Mouse (Mus musculus) heart, embryonic 13.5 days (tissue): ENCODE measurements around the gene Aars2. TPM values are rescaled to one million over a fixed set of nuclear protein-coding genes. Genes with fewer than 3 reads are reported as not detected.

Source experiments
- ATAC-seq: fragments of 200-750 bp; cut with Nextera tagmentation; 2 replicates; pipeline ENCODE4 v1.8.0; 2017; ENCODE audit warnings: moderate TSS enrichment; ENCODE audit not compliant: insufficient number of reproducible peaks, low FRiP score, low TSS enrichment; ENCODE audit errors: extremely low read depth
- H3K27ac ChIP-seq: fragments of 300-500 bp; sonication (generic); replicated peaks from 2 replicates; pipeline ENCODE4 v1.5.1; 2015; ENCODE audit warnings: moderate library complexity, mild to moderate bottlenecking, inconsistent platforms
- H3K27me3 ChIP-seq: fragments of 300-500 bp; sonication (generic); replicated peaks from 2 replicates; pipeline ENCODE4 v1.6.1; 2015; ENCODE audit warnings: mild to moderate bottlenecking, inconsistent platforms
- H3K36me3 ChIP-seq: fragments of 300-500 bp; sonication (generic); 2 replicates; pipeline ENCODE4 v1.6.1; 2015; ENCODE audit warnings: mild to moderate bottlenecking, inconsistent platforms
- H3K4me1 ChIP-seq: fragments of 300-500 bp; sonication (generic); 2 replicates; pipeline ENCODE4 v1.6.1; 2015; ENCODE audit warnings: inconsistent platforms
- H3K4me2 ChIP-seq: fragments of 300-500 bp; sonication (generic); 2 replicates; pipeline ENCODE4 v1.6.1; 2015; ENCODE audit warnings: inconsistent platforms, mild to moderate bottlenecking, moderate library complexity
- H3K4me3 ChIP-seq: fragments of 300-500 bp; sonication (generic); 2 replicates; pipeline ENCODE4 v1.5.1; 2015; ENCODE audit warnings: moderate library complexity, mild to moderate bottlenecking, inconsistent platforms
- H3K9ac ChIP-seq: fragments of 300-500 bp; sonication (generic); 2 replicates; pipeline ENCODE4 v1.6.1; 2015; ENCODE audit warnings: inconsistent platforms, mild to moderate bottlenecking, moderate library complexity
- H3K9me3 ChIP-seq: fragments of 300-500 bp; sonication (generic); 2 replicates; pipeline ENCODE4 v1.6.1; 2016; ENCODE audit warnings: inconsistent platforms
- WGBS: fragments of 180-500 bp; shearing (Covaris S2); methylation state at CpG from one replicate; pipeline ENCODE4 v1.1.7; 2015; ENCODE audit warnings: mixed read lengths; 5-methylcytosine and 5-hydroxymethylcytosine counted together
- polyA plus RNA-seq: library from polyadenylated mRNA; unstranded; fragments of >200 nt; fragmentation: Nextera tagmentation; extraction: Ambion mirVana; gene quantifications from 2 replicates; pipeline ENCODE4 v1.2.1, GENCODE M21; 2015

The Aars2 gene
- 19.8 and 22.3 TPM in 2 replicates for polyA plus RNA-seq

DNA sequence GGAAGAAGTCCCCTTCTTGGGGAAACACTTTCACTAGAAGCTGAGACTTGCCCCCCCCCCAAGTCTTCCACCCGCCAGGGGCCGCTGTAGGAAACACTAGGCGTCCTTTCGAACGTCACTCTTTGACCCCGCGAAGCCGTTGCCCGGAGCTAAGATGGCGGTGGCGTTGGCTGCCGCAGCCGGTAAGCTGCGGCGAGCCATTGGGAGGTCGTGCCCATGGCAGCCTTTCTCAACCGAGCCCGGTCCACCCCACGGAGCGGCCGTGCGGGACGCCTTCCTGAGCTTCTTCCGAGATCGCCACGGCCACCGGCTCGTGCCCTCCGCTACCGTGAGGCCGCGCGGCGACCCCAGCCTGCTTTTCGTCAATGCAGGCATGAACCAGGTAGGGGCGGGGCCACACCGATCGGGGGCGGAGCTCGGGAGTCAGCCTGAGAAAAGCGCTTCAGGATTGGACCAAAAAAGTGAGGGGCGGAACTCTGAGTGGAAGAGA, at the start of gene Aars2:
Aars2 (plus strand) TSS at position 142 of the 490 bp plus-strand sequence.
- peak; percentile 88 for ATAC-seq
- H3K9ac ChIP-seq: peak within 1 kb of the TSS; percentile 91
- peak within 1 kb of the TSS; percentile 86 for H3K27ac ChIP-seq

DNA sequence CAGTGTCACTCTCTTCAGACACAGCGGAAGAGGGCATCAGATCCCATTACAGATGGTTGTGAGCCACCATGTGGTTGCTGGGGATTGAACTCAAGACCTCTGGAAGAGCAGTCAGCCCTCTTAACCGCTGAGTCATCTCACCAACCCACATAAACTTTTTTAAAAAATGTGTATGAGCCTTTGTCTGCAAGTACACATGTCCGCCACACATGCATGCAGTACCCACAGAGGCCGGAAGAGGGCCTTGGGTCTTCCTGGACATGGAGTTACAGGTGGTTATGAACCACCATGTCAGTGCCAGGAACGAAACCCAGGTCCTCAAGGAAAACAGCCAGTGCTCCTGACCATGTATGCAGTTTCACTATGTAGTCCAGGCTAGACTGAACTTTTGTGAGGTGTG, 49.2 kb upstream of the Aars2 start:
- H3K4me2 ChIP-seq: no peak overlapping the region
- no peaks in the 10 kb centered on the region for H3K9me3 ChIP-seq
- H3K27me3 ChIP-seq: no peaks in the 10 kb centered on the region
- no peaks in the 10 kb centered on the region for H3K36me3 ChIP-seq
- H3K27ac ChIP-seq: no peak overlapping the region
- 86% methylated on average over 5 of the region's 5 CpGs for WGBS
- no peak overlapping the region for H3K4me3 ChIP-seq
- no peak for ATAC-seq
- H3K9ac ChIP-seq: no peak overlapping the region
- H3K4me1 ChIP-seq: no peaks in the 10 kb centered on the region

More for the DNA sequence above, at the start of gene Aars2:
- peaks cover 18% of the 10 kb centered on the region for H3K4me1 ChIP-seq
- no peaks in the 10 kb centered on the region for H3K27me3 ChIP-seq
- H3K4me3 ChIP-seq: peak within 1 kb of the TSS; percentile 89
- no peaks in the 10 kb centered on the region for H3K9me3 ChIP-seq
- H3K36me3 ChIP-seq: peaks cover 36% of the 10 kb centered on the region
- H3K4me2 ChIP-seq: peak within 1 kb of the TSS; percentile 62
- WGBS: 1% methylated on average over 42 of the region's 42 CpGs

DNA sequence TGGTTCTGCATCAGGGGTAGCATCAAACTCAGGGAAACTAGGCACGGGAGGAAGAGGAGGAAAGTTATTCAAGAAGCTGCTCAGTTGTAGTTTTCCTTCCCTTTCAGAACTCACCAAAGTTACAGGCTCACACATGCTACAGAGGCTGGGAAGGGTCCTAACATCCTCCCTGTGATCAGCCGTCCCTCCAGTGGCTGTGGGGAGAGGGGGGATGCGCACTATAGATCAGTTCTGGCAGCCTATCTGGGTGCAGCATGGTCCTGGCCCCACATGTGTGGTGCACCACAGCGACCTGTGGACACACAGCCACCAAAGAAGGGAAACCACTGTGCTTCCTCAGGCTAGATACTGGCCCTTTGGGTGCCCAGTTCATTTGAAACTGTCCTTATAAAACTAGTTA, 48.1 kb upstream of the Aars2 start:
- Histone ChIP-seq H3K9ac (no peak overlapping the region), H3K36me3 (no peaks in the 10 kb centered on the region), H3K4me1 (no peaks in the 10 kb centered on the region), H3K9me3 (no peaks in the 10 kb centered on the region), H3K27ac (no peak overlapping the region), H3K27me3 (no peaks in the 10 kb centered on the region), H3K4me3 (no peak overlapping the region), H3K4me2 (no peak overlapping the region)
- ATAC-seq: no peak
- 66% methylated on average over 4 of the region's 4 CpGs for WGBS

DNA sequence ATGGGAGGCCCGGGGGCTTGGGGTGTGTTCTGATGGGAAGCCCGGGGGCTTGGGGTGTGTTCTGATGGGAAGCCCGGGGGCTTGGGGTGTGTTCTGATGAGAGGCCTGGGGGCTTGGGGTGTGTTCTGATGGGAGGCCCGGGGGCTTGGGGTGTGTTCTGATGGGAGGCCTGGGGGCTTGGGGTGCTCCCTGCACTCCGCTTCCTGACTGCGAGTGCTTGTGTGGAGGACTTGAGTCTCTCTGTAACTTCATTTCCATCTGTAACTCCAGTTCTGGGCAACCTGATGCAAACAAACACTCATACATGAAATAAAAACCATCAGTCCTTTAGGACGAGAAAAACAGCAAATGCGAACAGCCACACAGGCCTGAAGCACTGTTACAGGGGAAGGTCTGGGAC, 47.6 kb upstream of the Aars2 start:
- ATAC-seq: no peak
- H3K36me3 ChIP-seq: no peaks in the 10 kb centered on the region
- H3K4me1 ChIP-seq: no peaks in the 10 kb centered on the region
- no peak overlapping the region for H3K4me3 ChIP-seq
- H3K4me2 ChIP-seq: no peak overlapping the region
- no peak overlapping the region for H3K27ac ChIP-seq
- H3K9ac ChIP-seq: no peak overlapping the region
- no peaks in the 10 kb centered on the region for H3K9me3 ChIP-seq
- H3K27me3 ChIP-seq: no peaks in the 10 kb centered on the region
- 70% methylated on average over 7 of the region's 8 CpGs for WGBS

DNA sequence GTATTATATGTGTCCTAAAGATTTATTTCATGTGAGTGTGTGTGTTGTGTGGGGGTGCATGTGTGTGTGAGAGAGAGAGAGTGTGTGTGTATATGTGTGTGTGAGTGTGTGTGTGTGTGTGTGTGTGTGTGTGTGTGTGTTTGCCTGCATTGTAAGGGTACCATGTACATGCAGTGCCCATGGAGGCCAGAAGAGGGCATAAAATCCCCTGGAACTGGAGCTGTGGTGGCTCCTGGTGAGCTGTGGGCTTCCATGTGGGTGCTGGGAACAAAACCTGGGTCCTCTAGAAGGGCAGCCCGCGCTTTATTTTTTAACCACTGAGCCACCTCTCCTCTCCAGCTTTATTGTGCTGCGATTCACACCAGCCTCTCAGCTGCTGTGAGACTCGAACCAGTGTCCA, 44.1 kb upstream of the Aars2 start:
- Histone ChIP-seq H3K36me3 (no peaks in the 10 kb centered on the region), H3K27me3 (no peaks in the 10 kb centered on the region), H3K4me3 (no peak overlapping the region), H3K9ac (no peak overlapping the region), H3K27ac (no peak overlapping the region), H3K4me1 (no peaks in the 10 kb centered on the region), H3K9me3 (peaks cover 5% of the 10 kb centered on the region; the same call in 1 of the 2 replicates), H3K4me2 (no peak overlapping the region)
- no peak for ATAC-seq
- 86% methylated on average over 4 of the region's 4 CpGs for WGBS

DNA sequence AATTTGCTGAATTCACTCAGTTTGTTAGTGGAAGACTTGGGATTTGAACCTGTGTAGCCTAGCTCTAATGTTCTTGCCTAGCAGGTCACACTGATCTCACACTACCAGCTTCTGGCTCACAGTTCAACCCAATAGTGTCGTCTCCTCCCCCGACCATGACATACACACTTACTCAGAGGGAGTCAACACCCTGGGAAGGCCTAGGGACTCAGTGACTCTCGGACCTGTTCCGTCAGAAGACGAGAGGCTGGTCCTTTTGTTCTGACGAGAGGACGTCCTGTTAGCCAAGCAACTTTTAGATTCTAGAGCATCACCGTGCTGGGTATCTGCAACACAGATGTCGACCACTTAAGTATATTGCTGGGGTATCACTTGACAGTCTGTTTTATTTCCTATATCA, 42.4 kb upstream of the Aars2 start:
- ATAC-seq: no peak
- H3K36me3 ChIP-seq: no peaks in the 10 kb centered on the region
- 76% methylated on average over 9 of the region's 9 CpGs for WGBS
- H3K27me3 ChIP-seq: no peaks in the 10 kb centered on the region
- H3K4me2 ChIP-seq: no peak overlapping the region
- no peak overlapping the region for H3K9ac ChIP-seq
- no peak overlapping the region for H3K4me3 ChIP-seq
- no peaks in the 10 kb centered on the region for H3K4me1 ChIP-seq
- H3K27ac ChIP-seq: no peak overlapping the region
- H3K9me3 ChIP-seq: peaks cover 5% of the 10 kb centered on the region; the same call in 1 of the 2 replicates

DNA sequence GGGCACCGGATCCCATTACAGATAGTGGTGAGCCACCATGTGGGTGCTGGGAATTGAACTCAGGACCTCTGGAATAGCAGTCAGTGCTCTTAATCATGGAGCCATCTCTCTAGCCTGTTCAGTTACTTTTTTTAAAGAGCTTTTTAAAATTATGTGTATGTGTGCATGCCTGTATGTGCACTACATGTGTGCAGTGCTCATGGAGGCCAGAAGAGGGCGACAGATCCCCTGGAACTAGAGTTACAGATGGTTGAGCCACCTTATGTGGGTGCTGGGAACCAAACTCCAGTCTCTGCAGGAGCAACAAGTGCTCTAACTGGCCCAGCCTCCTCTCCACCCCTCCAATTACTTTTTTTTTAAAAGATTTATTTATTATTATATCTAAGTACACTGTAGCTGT, 39.9 kb upstream of the Aars2 start:
- no peaks in the 10 kb centered on the region for H3K4me1 ChIP-seq
- no peak overlapping the region for H3K4me2 ChIP-seq
- no peaks in the 10 kb centered on the region for H3K36me3 ChIP-seq
- H3K27ac ChIP-seq: no peak overlapping the region
- H3K4me3 ChIP-seq: no peak overlapping the region
- no peak for ATAC-seq
- peaks cover 5% of the 10 kb centered on the region; the same call in 1 of the 2 replicates for H3K9me3 ChIP-seq
- no peak overlapping the region for H3K9ac ChIP-seq
- no peaks in the 10 kb centered on the region for H3K27me3 ChIP-seq
- WGBS: 59% methylated on average over 2 of the region's 2 CpGs

DNA sequence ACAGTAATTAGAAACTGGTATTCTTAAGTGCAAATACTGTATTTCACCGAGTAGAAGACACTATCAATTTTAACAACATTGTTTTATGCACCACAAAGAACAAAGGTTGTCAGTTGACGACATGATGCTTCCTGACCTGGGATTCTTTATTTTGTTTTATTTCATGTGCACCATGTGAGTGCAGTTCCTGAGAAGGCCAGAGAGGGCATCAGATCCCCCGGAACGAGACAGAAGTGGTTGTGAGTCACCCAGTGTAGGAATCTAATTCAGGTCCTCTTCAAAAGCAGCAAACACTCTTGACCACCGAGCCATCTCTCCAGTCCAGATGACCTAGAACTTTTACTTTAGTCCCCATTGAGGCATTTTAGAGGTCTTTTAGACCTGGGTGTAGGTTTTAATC, 38.3 kb upstream of the Aars2 start:
- 73% methylated on average over 5 of the region's 5 CpGs for WGBS
- Histone ChIP-seq H3K4me2 (no peak overlapping the region), H3K27me3 (peaks cover 3% of the 10 kb centered on the region), H3K9ac (no peak overlapping the region), H3K27ac (no peak overlapping the region), H3K9me3 (peaks cover 5% of the 10 kb centered on the region; the same call in 1 of the 2 replicates), H3K4me3 (no peak overlapping the region), H3K4me1 (no peaks in the 10 kb centered on the region), H3K36me3 (no peaks in the 10 kb centered on the region)
- no peak for ATAC-seq

DNA sequence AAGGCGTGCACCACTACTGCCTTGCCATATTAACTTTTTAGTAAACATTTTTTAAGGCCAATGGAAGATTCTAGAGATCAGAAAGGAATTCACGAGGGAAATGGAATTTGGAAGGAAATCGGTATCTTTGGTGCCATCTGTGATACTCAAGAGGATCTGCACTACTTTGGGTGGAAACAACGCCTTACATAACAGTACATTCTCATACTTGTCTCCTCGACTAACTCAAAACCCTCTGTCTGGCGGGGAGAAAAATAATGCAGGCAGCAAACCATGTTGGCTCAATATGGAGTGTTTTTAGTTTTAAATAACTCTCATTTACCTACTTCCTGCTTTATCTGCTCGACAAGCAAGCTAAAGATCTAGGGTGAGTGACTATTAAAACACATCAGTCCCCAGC, 35.9 kb upstream of the Aars2 start:
- H3K27ac ChIP-seq: no peak overlapping the region
- H3K4me2 ChIP-seq: no peak overlapping the region
- 77% methylated on average over 7 of the region's 7 CpGs for WGBS
- peaks cover 19% of the 10 kb centered on the region for H3K27me3 ChIP-seq
- no peak overlapping the region for H3K4me3 ChIP-seq
- ATAC-seq: no peak
- H3K9ac ChIP-seq: no peak overlapping the region
- H3K36me3 ChIP-seq: no peaks in the 10 kb centered on the region
- H3K4me1 ChIP-seq: peaks cover 4% of the 10 kb centered on the region; the same call in 1 of the 2 replicates
- H3K9me3 ChIP-seq: peaks cover 5% of the 10 kb centered on the region; the same call in 1 of the 2 replicates

DNA sequence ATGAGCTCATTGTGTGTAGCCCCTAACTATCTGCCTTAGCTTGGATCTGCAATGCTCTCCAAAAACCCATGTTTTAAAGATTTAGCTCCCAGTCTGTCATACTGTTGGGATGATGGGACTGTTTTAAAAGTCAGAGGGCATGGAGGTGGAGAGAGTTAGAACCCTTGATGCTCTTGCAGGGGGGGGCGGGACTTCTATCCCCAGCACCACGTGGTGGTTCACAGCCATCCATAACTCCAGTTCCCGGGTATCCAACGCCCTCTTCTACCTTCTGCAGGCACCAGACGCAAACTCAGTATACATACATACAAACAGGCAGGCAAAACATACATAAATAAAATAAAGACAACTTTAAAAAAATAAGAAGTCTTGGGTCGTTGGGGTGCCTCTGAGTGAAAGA, 33.0 kb upstream of the Aars2 start:
- Histone ChIP-seq H3K4me2 (no peak overlapping the region), H3K36me3 (no peaks in the 10 kb centered on the region), H3K4me3 (no peak overlapping the region), H3K9me3 (no peaks in the 10 kb centered on the region), H3K27ac (no peak overlapping the region), H3K27me3 (peaks cover 43% of the 10 kb centered on the region), H3K9ac (no peak overlapping the region), H3K4me1 (peaks cover 6% of the 10 kb centered on the region; the same call in 1 of the 2 replicates)
- ATAC-seq: no peak
- WGBS: 73% methylated on average over 6 of the region's 6 CpGs

DNA sequence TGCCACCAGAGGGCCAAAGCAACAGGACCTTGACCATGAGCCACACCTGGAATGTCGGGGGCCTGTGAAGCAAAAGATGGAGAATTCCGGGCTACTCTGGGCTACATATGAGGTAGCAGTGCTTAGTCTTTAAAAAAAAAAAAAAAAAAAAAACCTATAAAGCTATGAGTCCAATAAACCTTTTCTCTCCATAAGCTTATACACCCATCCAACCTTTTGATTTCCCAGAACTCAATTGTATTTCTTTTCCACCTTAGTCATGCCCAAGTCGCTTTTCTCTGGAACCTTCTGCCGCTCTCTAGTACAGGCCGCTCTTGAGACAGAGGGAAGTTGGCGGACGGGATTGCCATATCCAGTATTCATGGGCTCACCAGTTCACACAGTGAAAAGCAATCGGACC, 32.5 kb upstream of the Aars2 start:
- H3K4me3 ChIP-seq: peak overlapping the region; percentile 50
- H3K27me3 ChIP-seq: peaks cover 43% of the 10 kb centered on the region
- H3K4me1 ChIP-seq: peaks cover 8% of the 10 kb centered on the region; the same call in 1 of the 2 replicates
- peak overlapping the region; percentile 71 for H3K4me2 ChIP-seq
- no peaks in the 10 kb centered on the region for H3K9me3 ChIP-seq
- WGBS: 65% methylated on average over 8 of the region's 8 CpGs
- no peak overlapping the region for H3K27ac ChIP-seq
- H3K9ac ChIP-seq: peak overlapping the region; percentile 64
- no peaks in the 10 kb centered on the region for H3K36me3 ChIP-seq
- no peak for ATAC-seq

DNA sequence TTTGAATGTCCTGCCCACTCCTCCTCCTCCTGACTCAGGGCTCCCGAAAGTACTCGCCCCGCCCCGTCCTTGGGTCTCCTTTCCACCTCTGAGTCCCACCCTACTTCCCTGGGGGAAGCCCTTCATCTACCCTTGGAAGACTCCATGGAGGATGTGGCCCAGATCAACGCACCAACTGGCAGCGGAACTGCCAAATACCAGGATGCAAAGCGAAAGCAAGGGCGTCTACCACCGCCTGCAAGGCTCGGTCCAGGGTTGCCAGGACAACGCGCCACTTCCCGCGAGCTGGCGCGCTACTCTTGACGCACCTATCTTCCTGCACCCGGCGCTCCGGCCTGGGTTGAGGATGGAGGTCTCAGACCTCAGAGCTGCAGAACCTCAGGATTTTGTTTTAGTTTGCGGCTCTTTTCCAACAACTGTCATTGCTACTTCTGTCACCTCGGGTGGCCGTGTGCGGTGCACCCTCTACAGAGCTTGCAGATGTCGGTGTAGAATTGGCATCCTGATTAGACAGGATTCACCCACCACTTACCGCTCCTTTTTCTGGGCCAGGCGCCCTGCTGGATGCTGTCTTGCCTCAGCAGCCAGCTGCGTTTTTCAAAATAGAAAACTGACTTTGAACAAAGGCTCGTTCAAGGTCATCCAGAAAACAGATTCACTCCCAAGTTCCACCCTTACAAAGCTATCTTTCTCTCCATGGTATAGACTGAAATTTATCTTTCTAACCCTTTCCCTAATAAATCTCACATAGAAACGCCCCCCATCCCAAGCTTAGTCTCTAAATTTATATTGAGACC, 31.8 kb upstream of the Aars2 start, which contains the start of gene Spats1:
Spats1 (minus strand) TSS at position 747 of the 797 bp plus-strand sequence.
- Histone ChIP-seq H3K4me1 (peaks cover 8% of the 10 kb centered on the region; the same call in 1 of the 2 replicates), H3K9me3 (no peaks in the 10 kb centered on the region), H3K4me3 (peak within 1 kb of the TSS; percentile 50), H3K36me3 (no peaks in the 10 kb centered on the region), H3K9ac (peak within 1 kb of the TSS; percentile 64), H3K27ac (no peak within 1 kb of the TSS), H3K4me2 (peak within 1 kb of the TSS; percentile 71), H3K27me3 (peaks cover 43% of the 10 kb centered on the region)
- no peak for ATAC-seq
- 4% methylated on average over 30 of the region's 30 CpGs for WGBS
